Mouse (Mus musculus) spleen, adult 2 months (tissue): ENCODE measurements around the gene Pik3c2b. TPM values are rescaled to one million over a fixed set of nuclear protein-coding genes. Genes with fewer than 3 reads are reported as not detected.

Source experiments
- DNase-seq, 2 experiments: peaks; one replicate each; pipeline versions ENCODE4 v3.0.0 to v3.0.0-alpha.2; 2012 to 2021; ENCODE audit warnings: low spot score in 2 of 2, low read depth in 1 of 2
- H3K27ac ChIP-seq: fragments of 200-500 bp; 2 replicates; pipeline ENCODE4 v1.5.1; 2012; ENCODE audit warnings: low read length, inconsistent platforms; ENCODE audit not compliant: insufficient read depth
- H3K27me3 ChIP-seq: fragments of 200-500 bp; 2 replicates; pipeline ENCODE4 v1.6.1; 2012; ENCODE audit warnings: mild to moderate bottlenecking, moderate library complexity, low read length, inconsistent platforms; ENCODE audit not compliant: control insufficient read depth, insufficient read depth
- H3K36me3 ChIP-seq: fragments of 200-500 bp; 2 replicates; pipeline ENCODE4 v1.6.1; 2012; ENCODE audit warnings: mild to moderate bottlenecking, low read length, inconsistent platforms; ENCODE audit not compliant: control insufficient read depth, insufficient read depth
- H3K4me1 ChIP-seq: fragments of 200-500 bp; 2 replicates; pipeline ENCODE4 v1.6.1; 2011; ENCODE audit warnings: inconsistent platforms; ENCODE audit not compliant: control insufficient read depth, insufficient read depth, insufficient read length
- H3K4me3 ChIP-seq: fragments of 200-500 bp; 2 replicates; pipeline ENCODE4 v1.5.1; 2011; ENCODE audit warnings: mild to moderate bottlenecking, inconsistent platforms; ENCODE audit not compliant: insufficient read depth, insufficient read length; ENCODE audit errors: extremely low read depth
- CTCF ChIP-seq: fragments of 200-500 bp; IDR thresholded peaks from 2 replicates; pipeline ENCODE4 v1.5.1; 2011; ENCODE audit warnings: mild to moderate bottlenecking, inconsistent platforms; ENCODE audit not compliant: insufficient read depth, insufficient read length, insufficient replicate concordance; ENCODE audit errors: extremely low read depth
- POLR2A ChIP-seq: fragments of 200-500 bp; IDR thresholded peaks from 2 replicates; pipeline ENCODE4 v1.6.1; 2011; ENCODE audit warnings: low read depth, low read length, inconsistent platforms
- WGBS: fragments of 180-500 bp; shearing (Covaris S2); methylation state at CpG from one replicate; pipeline ENCODE4 v1.1.7; 2018; 5-methylcytosine and 5-hydroxymethylcytosine counted together
- polyA plus RNA-seq: library from polyadenylated mRNA; depleted of rRNA; stranded (reverse); fragments of >200 nt; gene quantifications from 2 replicates; pipeline ENCODE4 v1.2.3, GENCODE M21; 2012

Pik3c2b gene
- polyA plus RNA-seq, 1 experiment, result 22.2 TPM

DNA sequence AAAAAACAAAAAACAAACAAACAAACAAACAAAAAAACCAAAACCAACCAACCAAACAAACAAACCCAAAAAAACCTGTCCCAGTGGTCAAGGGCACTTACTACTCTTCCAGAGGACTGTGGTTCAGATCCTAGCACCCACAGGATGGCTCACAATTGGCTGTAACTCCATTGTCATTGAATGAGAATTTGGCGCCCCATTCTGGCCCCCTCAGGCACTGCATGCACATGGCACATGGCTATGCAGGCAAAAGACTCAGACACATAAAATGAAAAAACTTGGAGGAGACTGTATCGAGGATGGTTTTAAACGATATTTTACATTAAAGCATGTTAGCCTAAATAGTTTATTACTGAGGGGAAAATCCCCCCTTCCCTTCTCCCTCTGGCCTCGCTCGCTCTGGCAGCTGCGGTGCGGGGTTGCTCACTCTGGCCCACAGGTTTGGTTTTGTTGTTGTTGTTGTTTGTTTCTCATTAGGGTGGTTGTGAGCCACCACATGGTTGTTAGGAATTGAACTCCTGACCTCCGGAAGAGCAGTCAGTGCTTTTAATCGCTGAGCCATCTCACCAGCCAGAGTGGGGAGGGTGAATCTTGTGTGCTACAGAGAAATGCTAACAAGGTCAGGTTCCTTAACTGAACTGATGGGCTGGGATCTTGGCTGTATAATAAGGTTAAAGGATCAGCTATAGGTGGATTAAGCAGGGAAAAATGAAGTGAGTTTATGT is 80.3 kb downstream of the Pik3c2b start:
- H3K27ac ChIP-seq, result no peak overlapping the region
- TF ChIP-seq POLR2A (no peak), CTCF (no peak)
- WGBS, result 94% methylated on average over 9 of the region's 9 CpGs
- DNase-seq, result no peak
- H3K4me1 ChIP-seq, result no peaks in the 10 kb centered on the region
- H3K4me3 ChIP-seq, result no peak overlapping the region
- H3K36me3 ChIP-seq, result no peaks in the 10 kb centered on the region
- no peaks in the 10 kb centered on the region for H3K27me3 ChIP-seq

- no peak for DNase-seq
- no peaks in the 10 kb centered on the region for H3K27me3 ChIP-seq
- no peaks in the 10 kb centered on the region for H3K36me3 ChIP-seq
- 87% methylated on average over 4 of the region's 4 CpGs for WGBS
- no peaks in the 10 kb centered on the region for H3K4me1 ChIP-seq
- no peak overlapping the region for H3K4me3 ChIP-seq
- TF ChIP-seq POLR2A (no peak), CTCF (no peak)
- no peak overlapping the region for H3K27ac ChIP-seq
Measured at GRCm38 (mm10) chr1:133126365-133126740, 80.9 kb downstream of the Pik3c2b start.

- DNase-seq, result no peak
- 89% methylated on average over 9 of the region's 9 CpGs for whole genome bisulfite sequencing
- Histone ChIP-seq H3K4me1 (no peaks in the 10 kb centered on the region), H3K27ac (no peak overlapping the region), H3K27me3 (no peaks in the 10 kb centered on the region), H3K4me3 (no peak overlapping the region), H3K36me3 (no peaks in the 10 kb centered on the region)
- TF ChIP-seq CTCF, result no peak
- no peak for TF ChIP-seq POLR2A
Measured at GRCm38 (mm10) chr1:133127328-133127727, 81.9 kb downstream of the Pik3c2b start.

GRCm38 (mm10) chr1:133129471-133130221 is 84.2 kb downstream of the Pik3c2b start:
- no peaks in the 10 kb centered on the region for H3K27me3 ChIP-seq
- H3K4me1 ChIP-seq, result no peaks in the 10 kb centered on the region
- WGBS, result 71% methylated on average over 16 of the region's 16 CpGs
- H3K27ac ChIP-seq, result peak overlapping the region; percentile 57
- no peak for DNase-seq
- H3K4me3 ChIP-seq, result peak overlapping the region; percentile 28; the same call in 1 of the 2 replicates
- H3K36me3 ChIP-seq, result peaks cover 9% of the 10 kb centered on the region
- TF ChIP-seq CTCF, result no peak
- TF ChIP-seq POLR2A, result no peak

- WGBS, result 1% methylated on average over 72 of the region's 72 CpGs
- peak; percentile 96 to 99 for DNase-seq
Measured at GRCm38 (mm10) chr1:133130638-133131560, 85.4 kb downstream of the Pik3c2b start, which contains the start of gene Ppp1r15b. Gene Ppp1r15b (plus strand): TSS chr1:133131143.

GRCm38 (mm10) chr1:133131561-133131905 is 86.1 kb downstream of the Pik3c2b start:
- TF ChIP-seq POLR2A (no peak), CTCF (no peak)
- H3K4me3 ChIP-seq, result peak overlapping the region; percentile 93
- peak overlapping the region; percentile 99 for H3K27ac ChIP-seq
- WGBS, result under 1% methylated on average over 35 of the region's 35 CpGs
- no peaks in the 10 kb centered on the region for H3K4me1 ChIP-seq
- no peak for DNase-seq
- H3K36me3 ChIP-seq, result peaks cover 9% of the 10 kb centered on the region
- H3K27me3 ChIP-seq, result no peaks in the 10 kb centered on the region

More at GRCm38 (mm10) chr1:133130638-133131560, 85.4 kb downstream of the Pik3c2b start, which contains the start of gene Ppp1r15b:
- TF ChIP-seq CTCF, result no peak
- peak; percentile 73 for TF ChIP-seq POLR2A
- Histone ChIP-seq H3K4me1 (no peaks in the 10 kb centered on the region), H3K27ac (peak within 1 kb of the TSS; percentile 99), H3K27me3 (no peaks in the 10 kb centered on the region), H3K36me3 (peaks cover 9% of the 10 kb centered on the region), H3K4me3 (peak within 1 kb of the TSS; percentile 93)
